8 mouse cellular contexts compared by ENCODE assay signal in the genomic region with DNA sequence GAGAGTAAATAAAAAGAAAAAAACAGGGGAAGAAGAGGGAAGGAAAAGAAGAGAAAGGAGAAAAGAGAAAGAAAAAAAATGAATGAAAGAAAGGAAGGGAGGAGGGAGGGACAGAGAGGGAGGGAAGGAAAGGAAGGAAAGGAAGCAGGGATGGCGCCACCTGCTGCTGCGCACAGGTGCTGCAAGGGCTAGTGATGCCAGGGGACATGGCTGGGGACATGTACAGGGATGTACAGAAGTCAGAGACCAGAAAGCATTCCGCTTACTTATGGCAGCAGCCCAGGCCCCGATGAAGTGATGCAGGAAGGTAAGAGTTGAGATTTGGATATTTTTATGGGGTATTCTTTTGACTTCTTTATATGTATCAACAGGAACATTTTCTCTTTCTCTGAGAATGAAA. TPM values are rescaled to one million over a fixed set of nuclear protein-coding genes. Genes with fewer than 3 reads are reported as not detected.
A peak's percentile ranks its signal among the peaks of the same experiment; 100 is the strongest.
DNase-seq lines count a peak whose midpoint lies in the region.

No protein-coding gene starts in this region.

- H3K27me3 ChIP-seq in limb, embryonic 10.5 days (ENCODE audit: low read depth, poor library complexity, severe bottlenecking): no peaks in the 10 kb centered on the region
- H3K27me3 ChIP-seq in splenic B cell, adult 2 months (ENCODE audit: control insufficient read depth, insufficient read depth, low read length, poor library complexity, severe bottlenecking): no peaks in the 10 kb centered on the region

- intact Hi-C loops in gastrocnemius, postnatal 14 days (cut with DNase I; ENCODE audit: low total_unique reads): no loop called here

- no peaks in the 10 kb centered on the region for H3K9me3 ChIP-seq in limb, embryonic 10.5 days (replicated peaks)

- H3K4me3 ChIP-seq in limb, embryonic 10.5 days: no peak overlapping the region

- H3K27ac ChIP-seq in limb, embryonic 10.5 days: no peak overlapping the region

- WGBS in limb, embryonic 10.5 days: 73% methylated on average over 4 of the region's 4 CpGs

- DNase-seq in gastrocnemius, postnatal 14 days: peak; percentile 9
- no peak for DNase-seq in gastrocnemius, adult 8-10 months (ENCODE audit: low spot score in 2 of 2)
- DNase-seq in 416B (ENCODE audit: low read depth) (peak; percentile 39), WW6 (ENCODE audit: low read depth, low spot score) (peak; percentile 9)
- peak; percentile 35 for DNase-seq in limb, embryonic 10.5 days (ENCODE audit: low spot score)
- DNase-seq in splenic B cell, adult 2 months (ENCODE audit: low read depth, low spot score): peak; percentile 48
- DNase-seq in gastrocnemius, adult 18-20 months (ENCODE audit: low spot score): no peak
- no peak for DNase-seq in layer of hippocampus, adult 9-10 months (ENCODE audit: low spot score)

- H3K4me1 ChIP-seq in limb, embryonic 10.5 days: no peaks in the 10 kb centered on the region

- peaks cover 19% of the 10 kb centered on the region for H3K36me3 ChIP-seq in limb, embryonic 10.5 days
- H3K36me3 ChIP-seq in splenic B cell, adult 2 months (ENCODE audit: control insufficient read depth, insufficient read depth, low read length, poor library complexity, severe bottlenecking): no peaks in the 10 kb centered on the region

RNA-seq across cellular contexts. Expression of a gene that starts 33.4 kb away (rescaled TPM):
- 10 to 100 TPM in 1 of 2 experiments, 1 to 10 TPM in 1; 8.2 to 10.1 TPM for total RNA-seq in gastrocnemius, postnatal 14 days (2021)
- 1 to 10 TPM; 6.8 to 8.0 (median 7.4) TPM for total RNA-seq in gastrocnemius, adult 8-10 months (2022)
- polyA plus RNA-seq in limb, embryonic 10.5 days (2016; fragmentation: Nextera tagmentation; extraction: Ambion mirVana): 50.2 and 59.0 TPM in 2 replicates
- total RNA-seq in gastrocnemius, adult 18-20 months (2021): 1 to 10 TPM; 5.7 to 6.9 TPM

Comparison
In these comparisons a context has a peak if more than half of its experiments do, and no peak if none do; other contexts are left out.
1. DNase-seq: peak in gastrocnemius, postnatal 14 days (single experiment), 416B (single experiment), WW6 (single experiment), limb, embryonic 10.5 days (single experiment) and splenic B cell, adult 2 months (single experiment); none in gastrocnemius, adult 8-10 months (0 of 2), gastrocnemius, adult 18-20 months (single experiment) and layer of hippocampus, adult 9-10 months (single experiment).